Mouse (Mus musculus) CD4-positive, CD25-positive, alpha-beta regulatory T cell, adult 2 months (primary cell): ENCODE measurements around the gene Serinc3.
A peak's percentile ranks its signal among the peaks of the same experiment; 100 is the strongest.
"Not testable (repeated sequence)": the region's sequence is repeated elsewhere in the genome, so short reads cannot be mapped to it uniquely, and the experiment has no call there.

Experiments used
- DNase-seq: peaks from one replicate; pipeline ENCODE4 v3.0.0-alpha.2; 2012; ENCODE audit warnings: low read depth, low spot score

The Serinc3 gene

DNA sequence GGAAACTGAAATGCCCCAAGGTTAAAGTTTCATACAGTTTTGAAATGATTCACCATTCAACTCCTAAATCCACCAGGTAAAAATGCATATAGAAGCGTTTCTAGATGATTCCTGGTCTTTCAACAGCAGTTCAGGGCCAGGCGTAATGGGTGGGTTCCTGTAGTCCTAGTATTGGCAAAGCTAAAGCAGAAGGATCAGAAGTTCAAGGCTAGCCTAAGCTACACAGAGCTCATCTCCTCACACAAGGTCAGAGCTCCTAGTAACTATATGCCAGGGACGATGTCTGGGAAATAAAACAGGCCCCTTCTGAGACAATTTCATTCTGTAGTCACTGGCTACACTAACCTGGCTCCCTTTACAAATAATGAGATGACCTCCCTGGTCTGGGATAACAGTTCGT, 13.7 kb downstream of the Serinc3 start:
- no peak for DNase-seq

DNA sequence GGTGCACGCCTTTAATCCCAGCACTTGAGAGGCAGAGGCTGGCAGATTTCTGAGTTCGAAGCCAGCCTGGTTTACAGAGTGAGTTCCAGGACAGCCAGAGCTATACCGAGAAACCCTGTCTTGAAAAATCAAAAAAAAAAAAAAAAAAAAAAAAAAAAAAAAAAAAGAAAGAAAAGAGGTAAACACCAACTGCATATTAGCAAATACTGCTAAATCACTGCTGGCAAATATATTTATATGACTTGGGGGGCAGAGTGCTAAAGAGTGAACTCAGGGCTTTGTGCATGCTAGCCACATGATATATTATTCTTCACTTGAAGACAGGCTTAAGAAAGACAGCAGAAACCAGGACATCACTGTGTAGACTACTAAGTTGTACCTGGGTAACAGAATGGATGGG, 23.5 kb downstream of the Serinc3 start:
- not testable (repeated sequence) for DNase-seq

DNA sequence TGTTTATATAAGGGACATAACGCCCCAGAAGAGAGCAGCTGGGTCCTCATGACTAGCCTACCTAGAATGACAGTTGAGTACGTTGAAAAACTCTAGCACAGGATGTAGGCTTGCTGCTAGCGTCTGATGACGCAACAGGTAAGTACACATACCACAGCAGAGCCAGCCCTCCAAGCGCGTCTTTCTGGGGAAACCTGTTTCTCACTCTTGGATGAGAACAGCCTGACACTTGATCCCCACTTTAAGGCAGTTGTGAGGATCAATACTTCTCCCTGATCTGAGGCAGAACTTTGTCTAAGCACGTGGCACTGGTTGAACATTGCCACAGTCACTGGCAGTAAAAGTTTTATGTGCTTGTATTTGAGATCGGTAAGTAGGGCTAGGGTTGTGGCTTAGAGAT, 24.5 kb downstream of the Serinc3 start:
- no peak for DNase-seq

DNA sequence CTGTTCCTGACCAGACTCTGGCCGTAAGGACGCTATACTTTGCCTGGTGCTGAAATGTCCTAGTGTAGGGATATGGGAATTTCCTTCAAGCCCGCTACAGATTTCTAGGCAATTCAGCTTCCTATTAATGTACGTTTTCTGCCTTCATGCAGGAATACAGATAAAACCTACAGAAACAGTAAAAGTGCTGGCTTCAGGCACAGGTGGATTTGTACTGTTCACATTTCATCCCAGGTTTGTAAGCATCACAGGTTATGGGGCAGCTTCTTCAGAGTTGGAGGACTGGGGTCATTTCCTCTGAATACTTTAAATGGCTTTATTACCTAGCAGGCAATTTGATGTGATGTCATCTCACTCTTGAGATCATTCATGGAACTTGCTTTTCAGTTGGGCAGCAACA, 27.1 kb downstream of the Serinc3 start:
- DNase-seq: no peak

DNA sequence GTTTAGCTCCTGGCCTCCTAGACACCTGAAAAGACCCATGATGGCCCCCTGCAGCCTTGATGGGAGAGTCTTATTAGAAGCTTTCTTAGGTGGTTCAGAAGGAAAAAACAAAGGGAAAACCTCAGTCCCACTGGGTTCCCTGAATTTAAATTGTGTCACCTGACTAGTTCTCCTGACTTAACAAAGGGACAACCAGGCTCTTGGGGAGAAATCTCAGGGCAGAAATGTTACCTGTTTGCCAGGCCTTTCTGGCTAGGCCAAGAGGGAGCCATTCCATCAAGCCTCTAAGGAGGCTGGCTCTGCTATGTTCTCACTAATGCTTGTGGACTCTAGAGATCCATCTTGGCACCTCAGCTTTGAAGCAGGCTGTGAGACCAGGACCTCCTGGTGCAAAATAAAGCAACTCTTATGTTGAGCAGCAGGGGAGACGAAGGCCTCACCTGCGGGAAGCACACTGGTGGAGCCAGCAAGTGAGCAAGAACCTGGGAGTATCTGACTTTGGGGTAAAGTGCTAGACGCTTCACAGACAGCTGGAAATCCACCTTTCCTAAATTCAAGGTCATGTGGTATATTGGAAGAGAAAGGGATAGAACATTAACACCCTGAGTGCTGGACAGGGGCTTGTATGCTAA, 27.6 kb downstream of the Serinc3 start:
- no peak for DNase-seq

DNA sequence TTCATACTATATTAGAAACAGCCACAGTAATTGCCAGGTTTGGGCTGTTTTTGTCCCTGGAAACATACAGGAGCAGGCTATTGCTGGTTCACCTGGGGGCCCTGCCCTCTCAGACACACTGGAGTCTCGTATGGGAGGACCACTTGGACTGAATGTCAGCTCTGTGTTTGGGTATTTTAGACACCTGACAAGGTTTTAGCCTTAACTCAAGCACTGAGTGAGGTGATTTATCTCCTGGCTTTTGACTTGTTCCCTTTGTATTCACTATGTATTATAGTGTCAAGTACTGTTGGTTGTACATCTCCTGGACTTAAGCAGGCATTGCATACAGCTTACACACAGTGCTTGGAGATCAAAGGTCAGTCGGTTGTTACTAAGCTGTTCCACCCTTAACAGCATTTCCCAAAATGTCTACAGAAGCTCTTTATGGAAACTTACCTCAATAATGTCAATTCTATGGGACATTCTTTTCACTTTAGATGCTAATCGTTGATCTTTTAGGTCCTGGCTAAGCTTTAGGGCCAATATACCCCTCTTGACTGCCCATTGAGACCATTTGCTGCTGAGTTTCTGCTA, 28.2 kb downstream of the Serinc3 start:
- no peak for DNase-seq

DNA sequence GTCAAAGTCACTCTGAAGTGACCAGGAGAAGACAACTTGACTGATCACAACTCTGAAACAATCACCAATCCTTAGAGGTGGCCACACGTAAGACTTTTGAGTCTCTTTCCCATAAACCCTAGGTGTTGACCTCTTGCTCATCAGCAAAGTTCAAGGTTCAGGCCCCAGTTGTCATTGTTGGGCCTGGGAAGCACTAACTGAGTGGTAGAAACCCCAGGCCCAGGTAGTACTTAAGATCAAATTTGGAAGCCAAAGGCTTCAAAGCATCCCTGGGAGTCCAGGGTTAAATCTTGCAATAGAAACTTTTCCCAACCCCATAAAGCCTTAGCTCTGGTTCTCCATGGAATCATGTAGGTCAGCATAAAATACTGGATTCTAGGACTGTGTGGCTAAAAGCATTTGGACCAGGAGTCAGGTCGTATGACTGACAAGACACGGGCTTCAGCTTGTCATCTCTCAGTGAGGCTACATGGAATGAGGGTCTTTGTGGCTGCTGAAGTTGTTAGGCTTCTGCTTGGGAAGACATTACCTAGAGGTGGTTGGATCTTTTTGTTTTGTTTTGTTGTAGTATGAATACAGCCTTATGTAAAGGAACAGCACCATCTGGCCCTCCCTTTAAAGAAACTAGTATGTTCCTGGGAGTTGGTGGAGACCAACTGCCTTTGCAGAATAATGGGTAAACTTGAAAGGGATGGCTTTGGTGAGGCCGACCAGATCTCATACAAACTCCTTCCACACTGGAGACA, 28.9 kb downstream of the Serinc3 start:
- no peak for DNase-seq

DNA sequence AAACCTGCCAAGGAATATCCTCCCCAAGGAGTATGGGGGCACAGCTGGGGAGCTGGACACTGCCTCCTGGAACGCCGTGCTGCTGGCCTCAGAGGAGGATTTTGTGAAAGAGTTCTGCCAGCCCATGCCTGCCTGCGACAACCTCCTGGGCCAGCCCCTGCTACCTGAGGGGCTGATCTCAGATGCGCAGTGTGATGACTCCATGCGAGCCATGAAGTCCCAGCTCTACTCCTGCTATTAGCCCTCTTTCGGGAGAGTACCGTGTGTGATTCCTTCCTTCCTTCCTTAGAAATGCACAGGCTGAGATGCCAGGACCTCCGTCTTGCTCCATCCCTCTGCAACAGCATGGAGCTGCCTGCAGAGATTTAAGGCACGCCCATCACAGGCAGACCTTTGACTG, 29.5 kb downstream of the Serinc3 start:
- DNase-seq: no peak

DNA sequence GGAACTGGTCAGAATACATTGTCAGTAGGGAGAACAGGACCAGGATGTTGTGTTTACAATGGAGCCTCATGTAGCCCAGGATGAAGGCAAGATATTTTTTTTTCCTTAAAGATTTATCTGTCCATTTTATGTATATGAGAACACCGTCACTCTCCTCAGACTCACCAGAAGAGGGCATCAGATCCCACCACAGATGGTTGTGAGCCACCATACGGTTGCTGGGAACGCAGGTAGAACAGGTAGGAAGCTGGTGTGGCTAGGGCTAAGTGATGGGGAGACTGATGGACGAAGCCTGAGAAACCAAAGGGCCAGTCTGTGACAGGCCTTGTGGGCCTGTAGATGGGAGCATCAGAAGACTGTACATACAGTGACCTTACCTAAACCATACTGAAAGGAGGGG, 30.9 kb downstream of the Serinc3 start:
- no peak for DNase-seq

DNA sequence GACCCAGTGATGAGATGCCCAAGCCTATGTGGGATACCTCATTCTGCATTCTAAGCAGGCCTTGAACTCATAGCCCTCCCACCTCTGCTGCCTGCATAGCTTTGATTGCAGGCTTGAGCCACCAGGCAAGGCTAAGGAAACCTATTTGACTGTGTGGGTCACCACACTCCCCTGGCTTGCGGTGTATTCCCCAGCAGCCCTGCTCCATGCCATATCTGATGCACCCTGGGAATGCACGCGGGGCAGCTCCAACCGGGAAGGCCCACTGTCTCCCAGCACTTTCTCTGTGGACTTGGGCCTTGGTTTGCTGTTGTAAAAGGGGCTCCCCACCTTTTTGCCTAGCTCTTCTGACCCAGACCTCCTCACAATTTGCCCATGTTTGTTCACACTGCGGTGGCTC, 31.7 kb downstream of the Serinc3 start:
- DNase-seq: no peak

DNA sequence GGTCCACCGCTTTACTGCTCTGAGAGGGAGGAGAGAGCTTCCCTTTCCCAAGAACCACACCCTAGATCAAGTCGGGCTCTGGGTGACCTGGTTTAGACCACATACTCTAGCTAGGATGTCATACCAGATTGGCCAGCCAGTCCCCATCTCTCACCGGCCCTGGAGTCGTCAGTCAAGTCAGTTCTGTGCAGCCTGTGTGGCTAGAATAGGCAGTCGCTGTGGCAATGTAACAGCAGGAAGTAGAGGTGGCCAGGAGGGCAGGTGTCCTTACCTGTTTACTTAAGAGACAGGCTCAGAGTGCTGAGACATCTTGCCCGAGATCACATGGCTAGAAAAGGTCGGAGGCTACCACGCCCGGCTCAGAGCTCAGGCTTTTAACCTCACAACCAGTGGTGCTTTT, 33.8 kb downstream of the Serinc3 start:
- DNase-seq: no peak

DNA sequence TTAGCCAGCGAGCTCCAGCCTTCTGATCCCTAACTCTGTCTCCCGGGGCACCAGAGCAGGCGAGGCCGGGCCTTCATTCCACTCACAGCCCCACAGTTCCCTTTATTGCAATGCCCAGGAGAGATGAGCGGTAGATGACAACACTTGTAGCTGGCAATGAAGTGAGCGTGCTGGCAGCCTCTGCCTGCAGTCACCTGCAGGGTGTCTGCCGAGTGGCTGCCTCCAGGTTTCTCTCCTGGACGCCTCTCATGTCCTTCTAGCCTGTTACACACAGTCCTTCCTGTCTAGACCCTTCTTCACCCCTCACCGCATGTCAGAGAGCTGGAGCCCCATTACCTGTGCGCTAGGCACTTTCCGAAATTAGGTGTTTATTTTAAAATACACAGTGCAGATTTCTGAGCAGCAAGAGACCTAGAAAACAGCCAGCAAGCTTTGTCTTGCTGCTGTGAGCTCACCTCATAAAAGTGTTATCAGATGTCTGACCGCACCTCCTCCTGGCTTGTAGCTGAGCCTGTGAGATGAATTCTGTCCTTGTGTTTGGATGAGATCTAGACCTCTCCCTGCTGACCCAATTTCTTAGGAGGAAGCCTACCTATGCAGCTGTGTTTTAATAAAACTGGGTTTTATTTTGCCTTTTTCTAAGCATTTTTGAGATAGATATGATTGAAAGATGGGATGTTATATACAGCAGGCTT, 35.5 kb downstream of the Serinc3 start:
- no peak for DNase-seq

DNA sequence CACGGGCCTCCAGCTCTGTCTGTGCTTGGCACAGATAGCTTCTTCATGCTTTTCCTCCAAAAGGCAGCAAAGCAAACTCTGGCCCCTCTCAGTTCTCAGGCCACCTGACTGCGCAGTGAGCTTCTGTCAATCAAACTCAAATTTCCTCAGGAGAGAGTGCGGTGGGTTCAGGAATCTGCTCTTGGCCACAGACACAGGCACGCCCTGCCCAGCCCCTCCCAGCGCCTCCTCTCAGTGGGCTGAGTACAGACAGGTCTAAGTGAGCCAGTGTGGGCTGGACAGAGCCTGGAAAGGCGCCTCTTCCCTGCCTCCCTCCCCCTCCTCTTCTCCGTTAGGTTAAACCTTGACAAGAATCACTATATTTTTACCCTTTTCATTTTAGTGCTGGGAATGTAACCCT, 36.9 kb downstream of the Serinc3 start:
- DNase-seq: no peak

DNA sequence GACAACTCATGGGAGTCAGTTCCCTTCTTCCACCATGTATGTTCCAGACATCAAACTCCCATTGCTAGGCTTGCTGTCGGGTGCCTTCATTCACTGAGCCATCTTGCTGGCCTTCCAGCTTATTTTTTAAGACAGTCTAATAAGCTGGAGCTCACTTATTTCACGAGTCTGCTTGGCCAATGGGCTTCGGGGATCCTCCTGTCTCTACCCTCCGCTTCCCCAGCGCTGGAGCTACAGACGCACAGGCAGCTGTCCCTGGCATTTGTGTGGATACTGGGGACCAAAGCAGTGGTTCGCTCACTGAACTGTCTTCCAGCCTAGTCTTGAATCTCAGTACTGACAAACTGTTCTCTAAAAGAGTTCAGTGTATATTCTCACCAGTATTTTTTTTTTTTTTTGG, 38.8 kb downstream of the Serinc3 start:
- DNase-seq: no peak

DNA sequence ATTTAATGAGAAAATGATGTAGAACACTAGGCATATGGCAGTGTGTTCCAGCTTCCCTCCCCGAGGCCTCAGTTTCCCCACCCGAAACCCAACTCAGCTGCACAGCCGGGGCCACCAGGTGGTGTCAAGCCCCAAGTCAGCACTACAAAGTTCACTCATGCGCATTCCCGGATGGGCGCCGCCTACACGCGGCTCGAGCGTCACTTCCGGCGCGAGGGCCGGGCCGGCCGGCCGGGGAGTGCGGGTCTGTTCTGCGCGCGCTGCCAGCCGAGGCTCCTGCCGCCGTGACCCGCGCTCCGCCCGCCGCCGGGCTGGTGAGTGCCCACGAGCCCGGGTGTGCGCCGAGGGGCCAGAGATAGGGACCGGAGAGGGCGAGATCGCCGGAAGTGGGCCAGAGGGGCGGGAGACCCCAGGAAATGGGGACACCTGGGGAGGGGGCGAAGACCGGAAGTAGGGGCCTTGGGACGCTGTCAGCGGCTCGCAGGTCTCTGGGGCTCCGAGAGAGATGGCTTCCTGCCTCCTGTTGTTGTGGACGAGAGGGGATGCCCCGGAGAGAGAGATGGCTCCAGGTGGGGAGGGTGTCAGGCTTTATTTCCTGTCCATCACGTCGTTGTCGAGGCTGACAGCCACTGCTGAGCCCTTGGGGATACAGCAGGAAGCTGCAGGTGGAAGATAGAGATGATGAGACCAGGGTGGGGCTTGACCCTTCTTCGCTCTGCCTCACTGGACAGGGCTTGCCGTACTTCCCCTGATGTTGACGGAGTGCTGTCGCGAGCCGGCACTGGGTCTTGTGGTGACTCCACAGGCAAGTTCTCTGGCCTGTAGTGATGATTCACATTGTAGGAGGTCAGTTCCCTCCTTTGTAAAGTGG, 42.6 kb downstream of the Serinc3 start, which contains the start of gene Ttpal:
Gene Ttpal (plus strand): TSS at position 214 of the 871 bp plus-strand sequence.
- DNase-seq: peak; percentile 95

DNA sequence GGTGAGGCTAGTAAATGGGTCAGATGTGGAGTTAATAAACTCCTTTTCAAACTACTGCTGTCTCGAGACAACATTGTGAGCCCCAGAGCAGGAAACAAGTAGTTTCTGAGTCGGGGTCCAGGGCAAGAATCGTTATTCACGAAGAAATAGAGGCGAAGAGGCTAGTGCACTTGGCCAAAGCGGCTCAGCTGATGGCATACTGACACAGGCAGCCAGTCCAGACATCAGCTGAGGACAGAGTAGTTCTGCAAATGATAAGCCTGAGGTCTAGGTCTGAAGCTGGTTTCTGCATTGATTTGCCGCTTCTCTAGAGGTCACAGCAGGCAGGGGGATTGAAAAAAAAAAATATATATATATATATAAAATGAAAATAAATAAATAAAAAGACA, 43.2 kb downstream of the Serinc3 start:
- no peak for DNase-seq

DNA sequence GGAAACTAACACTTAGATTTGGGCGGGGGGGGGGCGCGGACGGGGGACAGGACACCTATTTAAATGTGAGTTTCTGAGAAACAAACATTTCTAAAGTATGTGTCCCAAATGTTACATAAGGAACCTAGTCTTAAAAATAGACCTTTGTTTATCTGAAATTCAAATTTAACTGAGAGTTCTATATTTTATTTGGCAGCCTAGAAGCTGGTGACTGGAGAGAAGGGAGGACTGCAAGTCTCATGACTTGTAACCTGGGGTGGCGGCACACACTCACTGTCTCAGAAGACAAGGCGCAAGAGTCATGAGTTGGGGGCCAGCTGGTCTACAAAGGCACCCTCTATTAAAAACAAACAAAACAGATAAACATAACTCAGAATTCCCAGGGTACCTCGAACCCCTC, 43.9 kb downstream of the Serinc3 start:
- DNase-seq: no peak

DNA sequence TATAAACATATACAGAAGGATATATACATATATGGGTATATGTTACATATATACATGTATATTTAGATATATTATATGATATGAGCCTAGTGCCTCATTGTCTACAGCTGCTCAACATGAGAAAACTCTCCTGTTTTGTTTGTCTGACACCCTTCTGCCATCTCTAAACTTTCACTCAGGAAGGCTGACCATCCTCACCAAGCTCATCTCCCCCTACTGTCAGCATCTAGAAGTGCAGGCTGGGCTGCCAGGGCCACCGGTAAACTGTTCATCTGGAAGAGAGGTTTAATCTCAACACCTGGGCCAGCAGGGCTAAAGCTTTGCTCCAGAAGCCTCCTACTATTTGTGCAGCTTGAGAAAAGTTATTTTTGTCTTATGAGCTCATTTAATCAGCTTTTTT, 45.7 kb downstream of the Serinc3 start:
- peak; percentile 85 for DNase-seq

DNA sequence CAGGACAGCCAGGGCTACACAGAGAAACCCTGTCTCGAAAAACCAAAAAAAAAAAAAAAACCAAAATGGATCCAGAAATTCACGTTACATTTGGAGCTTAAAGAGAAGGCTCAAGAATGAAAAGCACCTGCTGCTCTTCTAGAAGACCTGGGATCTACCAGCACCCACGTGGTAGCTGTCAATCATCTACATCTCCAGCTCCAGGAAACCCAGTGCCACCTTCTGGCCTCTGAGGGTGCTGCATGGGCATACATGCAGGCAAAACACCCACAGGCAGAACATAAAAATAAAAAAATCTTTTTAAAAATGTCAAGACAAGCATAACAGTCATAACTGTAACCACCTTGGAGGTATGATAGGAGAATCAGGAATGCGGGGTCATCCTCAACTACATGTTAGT, 47.3 kb downstream of the Serinc3 start:
- DNase-seq: peak; percentile 83

DNA sequence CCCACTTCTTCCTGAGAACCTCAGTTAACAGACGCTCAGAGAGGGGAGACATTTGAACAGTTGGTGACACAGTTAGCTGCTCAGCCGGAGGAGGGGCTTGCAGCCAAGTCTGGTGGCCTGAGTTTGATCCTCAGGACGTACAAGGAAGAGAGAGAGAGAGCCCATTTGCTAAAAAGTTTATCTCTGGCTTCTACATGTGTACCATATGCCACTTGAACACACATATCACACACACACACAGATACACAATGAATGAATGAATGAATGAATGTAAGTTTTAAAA, 48.1 kb downstream of the Serinc3 start:
- no peak for DNase-seq

DNA sequence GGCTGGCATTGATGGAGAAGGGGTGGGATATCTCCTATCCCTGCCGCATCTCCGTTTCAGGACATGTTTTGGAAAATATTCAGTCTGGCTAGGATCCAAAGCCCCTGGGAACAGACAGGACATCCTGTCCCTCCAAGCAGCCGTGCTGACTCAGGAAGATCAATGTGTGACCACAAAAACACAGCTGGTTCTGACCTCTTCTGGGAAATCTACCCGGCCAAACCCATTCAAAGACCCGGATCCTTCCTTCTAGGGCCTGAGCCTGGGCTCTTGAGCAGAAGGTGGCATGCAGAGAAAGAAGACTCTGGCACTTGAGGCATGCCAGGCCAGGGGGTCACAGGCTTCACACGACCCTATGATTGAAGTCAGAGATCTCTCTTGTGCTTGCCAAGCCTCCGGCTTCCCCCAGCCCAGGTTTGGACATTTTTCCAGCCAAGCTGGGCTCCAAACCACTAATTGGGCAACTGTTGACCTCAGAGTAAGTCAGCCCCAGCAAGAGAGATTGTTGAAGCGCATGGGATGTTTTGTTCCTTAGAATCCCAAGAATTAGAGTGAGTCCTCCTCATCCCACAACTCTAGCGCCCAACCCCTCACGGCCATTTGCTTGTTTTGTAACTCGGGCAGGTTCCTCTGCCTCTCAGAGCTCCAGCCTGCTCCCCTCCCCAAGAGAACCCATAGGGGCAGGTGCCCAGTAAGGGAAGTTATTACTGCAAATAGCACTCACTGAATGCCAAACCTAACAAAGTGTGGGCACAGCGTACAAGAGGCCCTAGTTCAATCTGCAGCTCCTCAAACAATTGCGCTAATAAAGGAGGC, 48.7 kb downstream of the Serinc3 start:
- DNase-seq: no peak
